Mouse (Mus musculus): ENCODE data around the gene Crabp2.

Crabp2 gene

DNA sequence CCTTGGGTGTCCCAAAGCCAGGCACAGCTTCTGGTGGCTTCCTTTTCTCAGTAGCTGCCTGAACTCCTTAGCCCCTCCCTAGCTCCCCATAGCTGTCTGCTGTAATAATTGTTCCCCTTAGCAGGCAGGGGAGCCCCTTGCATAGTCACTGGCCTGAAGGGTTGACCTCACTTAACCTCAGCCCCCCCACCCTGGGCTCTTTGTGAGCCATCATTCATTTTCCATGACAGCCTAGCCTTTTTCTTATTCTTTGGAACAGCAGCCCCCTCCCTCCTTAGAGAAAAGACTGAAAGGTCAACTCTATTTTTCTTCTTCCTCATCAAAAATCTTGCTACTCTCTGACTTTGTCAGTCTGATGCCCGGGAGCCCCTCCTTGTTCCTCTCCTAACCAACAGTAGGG lies 10.5 kb downstream of the Crabp2 start:
- DNase-seq (ENCODE audit: low spot score), result no peak

DNA sequence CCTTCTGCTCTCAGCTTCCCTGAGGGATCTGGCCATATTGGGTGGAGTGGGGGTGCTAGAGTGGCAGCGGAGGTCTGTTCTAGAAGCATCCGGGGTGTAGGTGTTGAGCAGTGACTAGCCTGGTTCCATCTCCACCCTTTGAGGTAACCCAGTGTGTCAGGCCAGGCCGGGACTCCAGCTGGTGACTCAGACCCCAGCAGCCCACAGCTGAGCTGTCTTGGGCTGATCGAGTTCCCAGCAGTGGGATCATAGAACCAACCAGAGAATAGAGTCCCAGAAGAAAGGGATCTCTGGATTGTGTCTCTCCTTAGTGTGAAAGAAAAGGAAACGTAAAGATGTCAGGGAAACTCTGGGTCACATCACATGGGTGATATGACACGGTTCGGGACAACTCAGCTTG lies 10.9 kb downstream of the Crabp2 start:
- no peak for DNase-seq (ENCODE audit: low spot score)

DNA sequence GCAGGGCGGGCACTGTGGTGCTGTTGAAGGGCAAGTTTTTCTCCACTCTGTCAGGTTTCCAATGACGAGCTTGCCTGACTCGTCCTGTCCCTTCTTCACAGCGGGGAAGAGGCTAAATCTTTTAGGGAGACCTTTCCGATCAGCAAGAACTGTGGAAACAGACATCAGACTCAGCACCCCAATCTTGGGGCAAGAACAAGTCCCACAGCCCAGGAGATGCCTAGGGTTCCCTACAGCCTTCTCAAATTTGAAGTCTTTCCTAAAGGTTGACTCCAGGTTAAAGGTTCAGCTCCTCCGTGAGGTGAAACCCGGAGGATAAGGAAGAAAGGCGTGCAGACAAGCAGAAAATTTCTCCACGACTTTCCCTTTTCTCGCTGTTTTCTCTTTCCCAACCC lies 11.7 kb downstream of the Crabp2 start:
- no peak for DNase-seq (ENCODE audit: low spot score)

DNA sequence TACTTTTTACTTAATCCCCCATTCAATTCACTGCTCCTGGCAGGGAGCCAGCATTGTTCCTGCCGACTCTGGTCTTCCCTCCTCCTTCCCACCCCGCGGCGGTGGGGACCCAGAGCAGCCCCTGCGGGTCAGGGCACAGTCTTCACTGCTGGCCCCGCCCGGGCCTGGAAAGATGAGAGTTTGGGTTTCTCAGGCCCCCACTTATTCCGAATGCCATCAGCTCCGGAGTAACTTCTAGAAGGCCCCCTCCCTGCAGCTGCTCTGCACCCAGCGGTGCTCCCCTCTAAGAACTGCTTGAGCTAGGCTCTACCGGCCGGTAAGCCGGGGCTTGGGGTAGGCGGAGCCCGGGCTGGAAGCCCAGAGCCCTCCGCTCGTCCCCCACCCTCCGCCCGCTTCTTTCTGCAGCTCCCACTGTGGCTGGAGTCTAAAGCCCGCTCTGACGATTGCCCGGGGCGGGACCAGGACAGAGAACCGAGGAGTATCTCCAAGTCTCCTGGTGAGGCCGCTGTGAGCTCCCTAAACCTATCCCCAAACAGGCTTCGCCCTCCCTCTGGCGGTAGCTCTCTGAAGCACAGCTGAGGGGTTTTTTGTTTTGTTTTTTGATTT lies 12.2 kb downstream of the Crabp2 start:
- peak; percentile 65 for DNase-seq (ENCODE audit: low spot score)

DNA sequence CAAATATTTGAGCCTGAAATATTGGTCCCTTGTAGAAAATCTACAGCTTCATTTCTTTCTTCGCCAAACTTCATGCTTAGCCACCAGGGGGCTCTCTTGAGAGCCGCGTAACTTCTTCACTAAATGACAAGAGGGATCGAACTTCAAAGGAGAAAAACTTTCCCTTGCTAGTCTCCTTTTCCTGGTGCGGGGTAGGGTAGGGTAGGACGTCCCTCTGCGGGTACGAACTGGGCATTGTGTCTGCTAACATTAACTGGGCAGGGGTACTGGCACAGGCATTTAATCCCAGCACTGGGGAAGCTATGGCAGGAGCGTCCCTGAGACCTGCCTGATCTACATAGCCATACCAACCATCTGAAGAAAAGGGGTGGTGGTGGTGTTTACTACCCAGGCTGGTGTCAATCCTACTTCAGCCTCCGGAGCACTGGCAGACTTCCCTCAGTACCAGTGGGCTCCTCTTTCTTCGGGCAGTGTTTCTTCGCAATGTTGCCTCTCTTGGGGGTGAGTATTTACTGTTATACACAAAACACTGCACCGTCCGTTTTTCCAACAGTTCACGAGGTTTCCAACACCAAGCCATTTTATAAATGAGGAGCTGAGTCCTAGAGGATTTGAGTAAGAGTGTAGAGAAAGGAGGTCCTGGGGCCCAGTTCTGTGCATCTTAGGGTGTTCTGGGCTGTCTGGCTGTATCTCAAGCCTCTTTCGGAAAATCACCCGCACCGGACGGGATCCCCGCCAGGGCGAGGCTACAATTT lies 21.9 kb downstream of the Crabp2 start:
- peak; percentile 59 for DNase-seq (ENCODE audit: low spot score)

DNA sequence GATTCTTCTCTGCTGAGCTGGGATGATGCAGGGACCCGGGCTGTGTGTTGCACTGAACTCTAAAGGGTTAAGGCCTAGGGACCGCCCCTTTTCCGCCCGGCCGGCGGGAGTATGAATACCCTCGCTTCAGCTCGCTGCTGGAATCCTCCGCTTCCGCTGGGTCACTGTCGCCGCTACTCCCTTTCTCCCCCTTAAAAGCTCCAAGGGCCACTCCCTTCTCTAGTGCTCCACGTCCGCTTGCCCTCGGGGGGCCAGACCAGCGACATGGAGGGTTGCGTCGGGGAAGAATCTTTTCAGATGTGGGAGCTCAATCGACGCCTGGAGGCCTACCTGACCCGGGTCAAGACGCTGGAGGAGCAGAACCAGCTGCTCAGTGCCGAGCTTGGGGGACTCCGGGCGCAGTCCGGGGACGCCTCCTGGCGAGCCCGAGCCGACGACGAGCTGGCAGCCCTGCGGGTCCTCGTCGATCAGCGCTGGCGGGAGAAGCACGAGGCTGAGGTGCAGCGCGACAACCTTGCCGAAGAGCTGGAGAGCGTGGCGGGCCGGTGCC lies 22.5 kb downstream of the Crabp2 start, which contains the start of gene Nes:
TSS of gene Nes (plus strand) at position 140 of the 550 bp plus-strand sequence.
- peak; percentile 20 for DNase-seq (ENCODE audit: low spot score)

DNA sequence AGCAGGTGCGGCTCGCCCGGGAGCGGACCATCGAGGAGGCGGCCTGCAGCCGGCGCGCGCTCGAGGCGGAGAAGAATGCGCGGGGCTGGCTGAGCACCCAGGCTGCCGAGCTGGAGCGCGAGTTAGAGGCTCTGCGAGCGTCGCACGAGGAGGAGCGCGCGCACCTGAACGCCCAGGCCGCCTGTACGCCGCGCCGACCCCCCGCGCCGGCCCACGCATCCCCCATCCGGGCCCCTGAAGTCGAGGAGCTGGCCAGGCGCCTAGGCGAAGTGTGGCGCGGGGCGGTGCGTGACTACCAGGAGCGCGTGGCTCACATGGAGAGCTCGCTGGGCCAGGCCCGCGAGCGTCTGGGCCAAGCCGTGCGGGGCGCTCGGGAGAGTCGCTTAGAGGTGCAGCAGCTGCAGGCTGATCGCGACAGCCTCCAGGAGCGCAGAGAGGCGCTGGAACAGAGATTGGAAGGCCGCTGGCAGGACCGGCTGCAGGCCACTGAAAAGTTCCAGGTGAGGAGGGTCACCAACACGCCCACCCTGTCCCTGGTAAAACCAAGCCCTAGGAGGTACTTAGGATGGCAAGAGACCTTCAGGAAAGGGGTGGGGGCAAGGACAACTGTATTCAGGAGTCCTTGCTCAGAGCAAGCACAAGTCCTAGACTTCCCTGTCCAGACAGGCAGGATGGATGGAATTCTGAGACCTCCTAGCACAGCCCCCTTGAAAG lies 23.2 kb downstream of the Crabp2 start:
- no peak for DNase-seq (ENCODE audit: low spot score)

DNA sequence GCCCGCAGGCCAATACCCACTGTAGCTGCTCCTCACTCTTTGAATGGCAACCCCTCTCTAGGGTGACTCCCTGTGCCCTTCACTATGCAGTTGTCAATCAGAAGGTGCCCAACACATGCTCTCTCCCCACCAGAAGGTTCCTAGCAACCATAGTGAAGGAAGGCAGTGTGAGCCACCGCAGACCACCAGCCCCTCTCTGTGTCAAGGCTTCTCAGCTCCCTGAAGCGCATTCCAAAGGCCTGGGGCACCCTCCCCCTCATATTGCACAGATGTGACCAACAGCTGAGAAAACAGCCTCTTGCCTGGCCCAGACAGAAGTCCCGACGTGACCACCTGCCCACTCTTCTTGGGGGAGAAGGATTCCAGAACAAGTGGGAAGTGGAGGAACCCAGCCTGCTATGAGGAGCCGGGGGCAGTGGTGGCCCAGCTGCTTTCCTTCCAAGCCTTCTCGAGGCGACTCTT lies 23.8 kb downstream of the Crabp2 start:
- DNase-seq (ENCODE audit: low spot score), result no peak

DNA sequence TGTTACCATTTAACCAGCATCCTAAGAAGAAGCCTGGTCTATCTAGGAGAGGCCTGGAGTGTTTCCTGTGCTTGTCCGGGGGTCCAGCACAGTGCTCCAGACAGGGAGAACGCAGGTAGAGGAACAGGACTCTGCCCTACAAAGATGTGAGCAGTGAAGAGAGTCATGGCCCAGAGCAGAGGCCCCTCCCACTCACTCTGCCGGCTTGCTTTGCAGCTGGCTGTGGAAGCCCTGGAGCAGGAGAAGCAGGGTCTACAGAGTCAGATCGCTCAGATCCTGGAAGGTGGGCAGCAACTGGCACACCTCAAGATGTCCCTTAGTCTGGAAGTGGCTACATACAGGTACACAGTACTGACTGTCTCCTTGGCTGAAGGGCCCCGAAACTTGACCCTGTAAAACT lies 24.3 kb downstream of the Crabp2 start:
- DNase-seq (ENCODE audit: low spot score), result no peak

DNA sequence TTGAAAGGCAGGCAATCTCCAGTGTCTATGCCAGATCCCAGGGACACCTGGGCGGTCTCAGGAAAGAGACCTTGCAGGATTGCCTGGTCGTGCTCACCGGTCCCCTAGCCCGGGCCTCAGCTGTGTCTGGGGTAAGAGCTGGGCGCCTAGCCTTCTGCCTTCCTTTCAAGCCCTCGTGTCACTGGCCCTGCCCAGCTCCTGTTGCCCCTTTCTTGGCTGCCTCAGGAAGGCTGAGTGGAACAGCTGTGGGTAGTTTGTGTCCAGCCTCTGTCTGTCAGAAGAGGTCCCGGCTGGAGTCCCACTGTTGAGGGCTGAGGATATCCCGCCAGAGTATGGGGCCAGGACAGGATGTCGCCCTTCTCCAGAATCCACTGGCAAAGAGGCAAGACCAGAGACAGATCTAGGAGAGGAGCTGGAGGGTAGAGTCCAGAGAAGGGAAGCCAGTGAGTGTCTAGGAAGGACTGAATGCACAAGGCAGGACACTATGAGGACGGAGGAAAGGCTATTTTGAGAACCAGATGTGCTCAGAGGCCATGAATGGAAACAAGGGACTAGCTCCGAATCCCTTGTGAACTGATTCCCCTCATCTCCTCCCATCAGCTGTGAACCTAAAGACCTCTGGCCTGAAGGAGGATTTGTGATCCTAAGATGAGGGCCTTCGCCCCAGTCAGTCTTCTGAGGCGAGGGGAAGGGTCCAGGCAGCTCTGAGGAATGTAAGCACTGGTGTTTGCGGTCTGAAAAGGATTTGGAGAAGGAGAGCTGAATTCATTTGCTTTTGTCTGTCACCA lies 25.3 kb downstream of the Crabp2 start:
- no peak for DNase-seq (ENCODE audit: low spot score)

DNA sequence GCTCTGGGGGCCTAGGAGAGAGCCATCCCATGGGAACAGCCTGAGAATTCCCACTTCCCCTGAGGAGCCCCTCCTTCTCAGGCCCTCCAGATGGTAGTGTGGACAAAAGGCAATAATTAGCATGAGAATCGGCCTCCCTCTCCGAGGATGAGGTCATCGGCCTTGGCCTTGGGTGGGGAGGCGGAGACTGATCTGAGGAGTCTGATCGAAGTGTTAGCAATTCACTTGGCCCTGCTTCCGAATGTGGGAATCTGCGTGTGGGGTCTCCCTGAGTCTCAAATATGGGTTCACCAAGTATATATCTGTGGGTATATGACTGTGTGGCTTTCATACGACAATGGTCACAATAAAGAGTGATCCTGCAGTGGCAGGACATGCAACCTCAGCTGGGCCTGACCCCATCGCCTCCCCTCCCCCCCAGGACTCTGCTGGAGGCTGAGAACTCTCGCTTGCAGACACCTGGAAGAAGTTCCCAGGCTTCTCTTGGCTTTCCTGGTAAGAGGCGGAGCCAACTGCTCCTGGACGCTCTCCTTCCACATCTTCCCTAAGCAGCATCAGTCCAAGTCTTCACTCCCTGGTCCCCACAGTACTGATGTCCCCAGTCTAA lies 26.0 kb downstream of the Crabp2 start:
- no peak for DNase-seq (ENCODE audit: low spot score)

DNA sequence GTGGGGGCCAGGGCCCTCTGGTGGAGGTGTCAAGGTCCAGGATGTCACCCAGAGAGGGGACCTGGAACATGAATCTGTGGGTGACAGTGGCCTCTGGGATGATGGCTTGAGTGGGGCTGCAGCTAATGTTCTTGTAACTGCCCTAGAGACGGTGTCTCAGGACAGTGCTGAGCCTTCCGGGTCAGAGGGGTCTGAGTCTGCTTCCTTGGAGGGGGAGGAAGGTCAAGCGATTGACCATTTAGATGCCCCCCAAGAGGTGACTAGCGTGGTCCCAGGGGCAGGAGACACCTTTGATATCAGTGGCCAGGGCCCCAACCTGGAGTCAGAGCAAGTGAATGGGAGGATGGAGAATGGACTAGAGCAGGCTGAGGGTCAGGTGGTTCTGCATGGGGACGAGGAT lies 31.0 kb downstream of the Crabp2 start:
- no peak for DNase-seq (ENCODE audit: low spot score)

DNA sequence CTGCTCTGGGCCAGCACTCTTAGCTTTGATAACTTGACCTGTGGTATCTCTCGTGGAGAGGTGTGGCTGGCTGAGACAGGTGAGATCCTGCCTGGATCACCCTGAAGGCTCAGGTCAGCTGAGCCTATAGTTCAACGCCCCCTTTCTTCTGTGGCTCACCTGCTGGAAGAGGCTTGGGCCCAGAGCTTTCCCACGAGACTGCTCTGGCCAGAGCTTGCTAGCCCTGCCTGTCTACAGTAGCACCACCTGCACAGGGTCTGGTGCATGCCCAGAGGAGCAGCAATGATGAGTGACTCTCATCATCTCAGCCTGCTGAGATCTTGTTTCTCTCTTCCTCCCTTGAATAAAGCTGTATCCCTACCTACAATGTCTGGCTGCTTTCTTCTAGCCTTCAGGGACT lies 31.6 kb downstream of the Crabp2 start:
- no peak for DNase-seq (ENCODE audit: low spot score)

DNA sequence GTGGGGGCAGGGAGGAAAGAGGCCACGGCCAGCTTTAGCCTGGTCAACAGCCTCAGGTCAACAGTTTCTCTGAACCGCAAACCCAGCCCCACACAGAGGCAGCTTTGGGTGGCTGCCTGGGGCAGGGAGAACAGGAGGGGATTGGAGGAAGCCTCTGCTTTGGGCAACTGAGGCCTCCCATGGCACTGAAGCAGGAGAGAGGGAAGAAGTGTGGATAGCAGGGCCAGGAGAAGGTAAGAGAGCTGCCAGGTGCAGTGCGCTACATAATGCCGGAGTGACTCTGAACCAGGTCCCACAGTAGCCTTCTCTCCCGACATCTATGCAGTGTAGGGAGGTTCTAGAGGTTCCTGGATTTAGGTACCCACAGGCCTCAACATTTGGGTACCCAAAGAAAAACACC lies 32.3 kb downstream of the Crabp2 start:
- DNase-seq (ENCODE audit: low spot score), result no peak

DNA sequence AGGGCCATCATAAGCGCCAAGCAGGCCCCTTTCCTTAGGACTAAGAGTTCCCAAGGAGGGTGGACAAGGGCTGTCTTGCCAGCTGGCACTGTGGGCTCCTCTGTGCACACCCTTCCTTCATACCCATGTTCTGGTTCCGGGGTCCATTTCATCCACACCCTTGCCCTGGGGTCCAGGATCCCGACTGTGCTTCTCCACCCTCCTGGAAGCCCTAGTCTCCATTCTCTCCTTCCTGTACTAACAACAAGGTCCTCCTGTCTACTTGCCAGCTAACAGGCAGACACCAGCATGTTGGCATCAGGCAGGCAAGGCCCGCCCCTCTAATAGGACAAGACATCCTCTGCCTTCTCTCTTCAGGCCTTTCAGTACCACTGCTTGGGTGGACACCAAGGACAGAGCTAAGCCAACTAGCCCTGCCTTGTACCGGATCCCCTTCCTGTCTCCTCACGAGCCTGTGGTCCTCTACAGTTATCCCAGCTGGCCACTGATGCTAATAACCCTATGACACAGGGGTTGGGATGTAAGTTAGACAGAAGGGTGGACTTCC lies 32.8 kb downstream of the Crabp2 start:
- no peak for DNase-seq (ENCODE audit: low spot score)

DNA sequence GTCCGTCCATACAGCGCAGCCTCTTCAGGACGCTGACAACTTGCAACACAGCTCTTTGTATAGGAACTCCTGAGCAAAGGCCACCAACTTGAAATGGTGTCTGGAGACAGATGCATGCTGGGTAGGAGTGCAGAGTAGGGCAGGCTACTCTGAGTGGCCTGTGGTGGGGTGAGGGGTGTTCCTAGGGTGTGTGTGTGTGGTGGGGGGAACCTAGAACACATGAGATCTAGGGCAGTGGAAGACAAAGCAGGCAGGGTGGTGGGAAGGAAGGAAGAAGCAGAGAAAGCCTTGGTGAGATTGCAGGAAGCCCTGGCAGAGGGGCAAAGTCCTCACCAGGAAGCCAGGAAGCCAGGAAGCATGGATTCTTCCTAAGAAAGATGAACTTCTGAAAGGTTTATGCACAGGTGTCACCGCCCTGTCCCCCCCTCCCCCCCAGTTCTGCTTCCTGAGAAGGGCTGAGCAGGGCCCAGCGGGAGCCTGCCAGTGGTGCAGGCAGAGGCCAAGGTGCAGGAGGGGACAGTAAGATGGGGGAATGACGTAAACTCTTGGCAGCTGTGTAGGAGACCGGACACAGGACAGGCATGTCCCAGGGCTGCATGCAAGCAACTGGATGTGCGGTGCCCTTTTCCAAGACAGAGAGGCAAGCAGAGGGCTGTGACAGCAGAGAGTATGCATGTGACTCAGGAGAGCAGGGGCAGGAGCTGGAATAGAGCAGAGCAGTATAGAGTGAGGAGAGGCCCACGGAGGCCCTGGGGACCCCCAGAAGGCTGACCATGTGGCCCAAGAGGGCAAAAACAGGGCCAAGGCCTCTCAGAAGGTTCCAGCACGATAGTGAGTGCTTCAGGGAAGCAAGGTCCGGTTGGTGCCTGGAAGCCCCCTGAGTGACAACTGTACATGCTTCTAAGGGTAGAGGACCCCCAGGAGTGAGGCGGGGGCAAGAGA lies 33.7 kb downstream of the Crabp2 start:
- DNase-seq (ENCODE audit: low spot score), result no peak

DNA sequence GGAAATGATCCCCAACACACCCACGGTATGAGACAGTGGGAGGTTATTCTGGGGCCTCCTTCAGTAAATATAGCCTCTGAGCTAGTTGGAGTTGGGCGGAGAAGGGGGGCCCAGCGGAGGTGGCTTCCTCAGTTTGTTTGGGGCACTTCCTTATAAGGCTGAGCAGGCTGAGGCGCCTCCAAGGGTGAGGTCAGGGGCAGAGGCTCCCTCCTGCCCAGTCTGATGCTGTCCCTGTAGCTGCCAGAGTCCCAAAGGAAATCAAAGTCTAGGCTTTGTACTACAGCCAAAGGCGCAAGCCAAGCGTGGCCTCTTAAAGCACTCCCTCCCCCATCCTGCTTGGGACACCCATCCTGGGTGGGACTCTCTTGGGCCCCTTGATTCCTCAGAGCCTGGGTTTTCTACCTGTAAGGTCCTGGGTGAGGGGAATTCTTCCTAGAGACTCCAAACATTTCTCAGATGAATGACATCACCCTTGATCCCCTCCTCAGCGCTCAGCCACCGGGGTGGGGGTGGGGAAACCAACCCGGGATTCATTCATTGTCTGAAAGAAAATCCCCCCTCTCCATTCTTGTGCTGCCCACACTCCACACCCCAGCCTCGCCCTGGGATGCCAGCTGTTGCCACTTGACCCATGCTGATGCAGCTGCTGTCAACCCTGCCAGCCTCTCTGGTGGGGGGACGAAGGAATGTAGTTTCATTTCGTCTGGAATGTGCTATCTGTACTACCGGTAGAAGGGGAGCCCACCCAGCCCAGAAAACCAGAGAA lies 34.6 kb downstream of the Crabp2 start:
- DNase-seq (ENCODE audit: low spot score), result no peak

DNA sequence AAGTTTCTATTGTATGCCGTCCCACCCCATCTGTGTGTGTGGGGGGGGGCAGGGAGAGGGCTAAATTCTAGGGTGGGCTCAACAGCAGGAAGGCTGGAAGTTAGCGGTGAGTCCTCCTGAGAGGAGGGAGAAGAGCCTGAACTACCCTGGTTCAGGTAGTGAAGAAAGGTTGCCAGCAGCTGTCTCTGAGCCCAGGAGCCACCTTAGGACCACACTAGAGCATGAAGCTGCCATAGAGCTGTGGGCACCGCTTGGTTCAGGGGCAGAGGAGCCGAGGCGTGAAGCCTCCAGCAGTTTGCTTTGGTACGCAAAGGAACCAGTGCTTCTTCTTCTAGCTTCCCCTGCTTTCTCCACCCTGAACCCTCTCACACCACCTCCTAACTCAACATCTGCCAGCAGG lies 35.2 kb downstream of the Crabp2 start:
- no peak for DNase-seq (ENCODE audit: low spot score)

DNA sequence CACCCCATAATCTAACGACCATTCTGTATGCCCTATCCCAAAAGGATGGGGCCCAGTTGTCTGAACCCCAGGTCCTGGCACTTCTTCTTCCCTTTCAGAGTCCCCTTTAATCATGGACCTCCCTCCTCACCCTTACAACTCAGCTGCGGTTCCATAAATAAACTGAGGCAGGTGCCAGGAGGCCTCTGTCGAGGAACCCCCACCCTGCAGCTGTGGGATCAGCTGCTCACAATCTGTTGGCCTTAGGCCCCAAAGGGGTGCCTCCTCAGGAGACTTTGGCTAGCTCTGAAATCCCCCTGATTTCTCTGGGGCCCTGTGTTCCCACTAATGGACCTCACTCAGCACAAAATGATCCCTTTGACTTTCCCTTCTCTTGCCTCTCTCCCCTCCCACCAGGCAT lies 35.6 kb downstream of the Crabp2 start:
- no peak for DNase-seq (ENCODE audit: low spot score)
